Mouse (Mus musculus) MN1 (cell line): ENCODE measurements around the gene Cdsn.
"Not testable (repeated sequence)": the region's sequence is repeated elsewhere in the genome, so short reads cannot be mapped to it uniquely, and the experiment has no call there.

ENCODE experiments used
- DNase-seq: peaks from one replicate; pipeline ENCODE4 v3.0.0-alpha.2; 2016; ENCODE audit warnings: low spot score

The Cdsn gene

GRCm38 (mm10) chr17:35551881-35552414 is at the start of gene Cdsn:
Gene Cdsn, plus strand, starts transcription at chr17:35552128.
- peak; percentile 73 for DNase-seq

- DNase-seq = no peak
Observed at GRCm38 (mm10) chr17:35502226-35502625, 49.7 kb upstream of the Cdsn start.

- no peak for DNase-seq
Observed at GRCm38 (mm10) chr17:35502762-35503161, 49.2 kb upstream of the Cdsn start.

GRCm38 (mm10) chr17:35503849-35504248 is 48.1 kb upstream of the Cdsn start:
- no peak for DNase-seq

GRCm38 (mm10) chr17:35504628-35505481 is 47.1 kb upstream of the Cdsn start:
- DNase-seq = no peak

GRCm38 (mm10) chr17:35505776-35506175 is 46.2 kb upstream of the Cdsn start, which contains the start of gene Pou5f1:
Gene Pou5f1, plus strand, starts transcription at chr17:35506018.
- DNase-seq = no peak

GRCm38 (mm10) chr17:35506881-35507280 is 45.0 kb upstream of the Cdsn start:
- no peak for DNase-seq

- no peak for DNase-seq
Observed at GRCm38 (mm10) chr17:35507556-35508260, 44.2 kb upstream of the Cdsn start.

- DNase-seq = not testable (repeated sequence)
Observed at GRCm38 (mm10) chr17:35508279-35508678, 43.6 kb upstream of the Cdsn start.

GRCm38 (mm10) chr17:35509284-35509683 is 42.6 kb upstream of the Cdsn start:
- peak; percentile 55 for DNase-seq

- DNase-seq = peak; percentile 47
Observed at GRCm38 (mm10) chr17:35512916-35513626, 38.9 kb upstream of the Cdsn start.

GRCm38 (mm10) chr17:35513886-35514285 is 38.0 kb upstream of the Cdsn start:
- DNase-seq = peak; percentile 60

- no peak for DNase-seq
Observed at GRCm38 (mm10) chr17:35514756-35515155, 37.2 kb upstream of the Cdsn start.

- DNase-seq = peak; percentile 49
Observed at GRCm38 (mm10) chr17:35515911-35516640, 35.9 kb upstream of the Cdsn start.

- DNase-seq = peak; percentile 98
Observed at GRCm38 (mm10) chr17:35516652-35517500, 35.1 kb upstream of the Cdsn start, which contains the start of the genes Tcf19 and Cchcr1. Gene Tcf19, minus strand, starts transcription at chr17:35516824. Gene Cchcr1, plus strand, starts transcription at chr17:35517100.

GRCm38 (mm10) chr17:35517526-35517925 is 34.4 kb upstream of the Cdsn start:
- peak; percentile 72 for DNase-seq

GRCm38 (mm10) chr17:35524354-35524753 is 27.6 kb upstream of the Cdsn start:
- no peak for DNase-seq

- DNase-seq = no peak
Observed at GRCm38 (mm10) chr17:35526644-35527043, 25.3 kb upstream of the Cdsn start.

GRCm38 (mm10) chr17:35532360-35532759 is 19.6 kb upstream of the Cdsn start:
- no peak for DNase-seq

- no peak for DNase-seq
Observed at GRCm38 (mm10) chr17:35532901-35533300, 19.0 kb upstream of the Cdsn start, which contains the start of gene Psors1c2. Gene Psors1c2, plus strand, starts transcription at chr17:35533201.
